Mouse (Mus musculus) layer of hippocampus, adult 8-10 months (tissue): ENCODE data around the gene Pdzk1ip1. TPM values are rescaled to one million over a fixed set of nuclear protein-coding genes. Genes with fewer than 3 reads are reported as not detected.
A peak's percentile ranks its signal among the peaks of the same experiment; 100 is the strongest.

Experiments
- DNase-seq, 2 experiments: peaks; one replicate each; pipeline ENCODE4 v3.0.0; 2022; ENCODE audit warnings: low spot score in 2 of 2
- total RNA-seq, 4 experiments: library from RNA; stranded (reverse); gene quantifications; 2 replicates each; pipeline ENCODE4 v1.2.4; 2022

The Pdzk1ip1 gene
- 1 to 10 TPM in 1 of 4 experiments, under 1 TPM in 3; 0.54 to 1.5 (median 0.74) TPM for total RNA-seq

GRCm38 (mm10) chr4:115088611-115089338 lies at the start of gene Pdzk1ip1:
Gene Pdzk1ip1, plus strand, starts transcription at chr4:115088708.
- no peak for DNase-seq

- DNase-seq, result no peak
Measured at GRCm38 (mm10) chr4:115045621-115046020, 42.9 kb upstream of the Pdzk1ip1 start.

- DNase-seq, result peak in 1 of 2 experiments; percentile 48
Measured at GRCm38 (mm10) chr4:115047750-115048149, 40.8 kb upstream of the Pdzk1ip1 start.

GRCm38 (mm10) chr4:115048190-115048589 lies 40.3 kb upstream of the Pdzk1ip1 start:
- DNase-seq, result peak in 1 of 2 experiments; percentile 32

- DNase-seq, result no peak
Measured at GRCm38 (mm10) chr4:115051245-115051644, 37.3 kb upstream of the Pdzk1ip1 start.

GRCm38 (mm10) chr4:115052343-115053005 lies 36.0 kb upstream of the Pdzk1ip1 start:
- no peak for DNase-seq

GRCm38 (mm10) chr4:115055044-115055443 lies 33.5 kb upstream of the Pdzk1ip1 start:
- DNase-seq, result no peak

- DNase-seq, result no peak
Measured at GRCm38 (mm10) chr4:115055691-115056090, 32.8 kb upstream of the Pdzk1ip1 start.

GRCm38 (mm10) chr4:115056371-115056920 lies 32.1 kb upstream of the Pdzk1ip1 start, which contains the start of gene Tal1:
Gene Tal1, plus strand, starts transcription at chr4:115056426.
- no peak for DNase-seq

- no peak for DNase-seq
Measured at GRCm38 (mm10) chr4:115056921-115057673, 31.4 kb upstream of the Pdzk1ip1 start.

- DNase-seq, result no peak
Measured at GRCm38 (mm10) chr4:115057674-115058316, 30.7 kb upstream of the Pdzk1ip1 start.

- no peak for DNase-seq
Measured at GRCm38 (mm10) chr4:115058317-115058761, 30.2 kb upstream of the Pdzk1ip1 start.

GRCm38 (mm10) chr4:115058871-115059590 lies 29.5 kb upstream of the Pdzk1ip1 start:
- no peak for DNase-seq

GRCm38 (mm10) chr4:115059871-115060270 lies 28.6 kb upstream of the Pdzk1ip1 start:
- no peak for DNase-seq

- no peak for DNase-seq
Measured at GRCm38 (mm10) chr4:115060753-115061152, 27.8 kb upstream of the Pdzk1ip1 start.

- no peak for DNase-seq
Measured at GRCm38 (mm10) chr4:115062540-115062874, 26.0 kb upstream of the Pdzk1ip1 start.

- no peak for DNase-seq
Measured at GRCm38 (mm10) chr4:115062875-115063517, 25.5 kb upstream of the Pdzk1ip1 start.

GRCm38 (mm10) chr4:115063518-115064239 lies 24.8 kb upstream of the Pdzk1ip1 start:
- no peak for DNase-seq

GRCm38 (mm10) chr4:115071668-115072067 lies 16.8 kb upstream of the Pdzk1ip1 start:
- DNase-seq, result no peak
